Mouse (Mus musculus) heart, embryonic 11.5 days (tissue): ENCODE measurements around the gene Vill. TPM values are rescaled to one million over a fixed set of nuclear protein-coding genes. Genes with fewer than 3 reads are reported as not detected.

Experiments
- ATAC-seq: fragments of 200-750 bp; cut with Nextera tagmentation; replicated peaks from 2 replicates; pipeline ENCODE4 v1.8.0; 2017; ENCODE audit warnings: moderate library complexity; ENCODE audit not compliant: insufficient number of reproducible peaks, low FRiP score, low TSS enrichment
- H3K27ac ChIP-seq: fragments of 300-500 bp; sonication (generic); 2 replicates; pipeline ENCODE4 v1.5.1; 2014; ENCODE audit warnings: mild to moderate bottlenecking, low read depth, low read length
- H3K27me3 ChIP-seq: fragments of 300-500 bp; sonication (generic); 2 replicates; pipeline ENCODE4 v1.6.1; 2014; ENCODE audit warnings: mild to moderate bottlenecking, low read length, mixed read lengths; ENCODE audit not compliant: control insufficient read depth, insufficient read depth
- H3K36me3 ChIP-seq: fragments of 300-500 bp; sonication (generic); 2 replicates; pipeline ENCODE4 v1.6.1; 2014; ENCODE audit warnings: mild to moderate bottlenecking, low read length, moderate library complexity, mixed read lengths; ENCODE audit not compliant: control insufficient read depth, insufficient read depth
- H3K4me1 ChIP-seq: fragments of 300-500 bp; sonication (generic); 2 replicates; pipeline ENCODE4 v1.6.1; 2014; ENCODE audit warnings: low read length; ENCODE audit not compliant: control insufficient read depth, insufficient read depth
- H3K4me2 ChIP-seq: fragments of 300-500 bp; sonication (generic); 2 replicates; pipeline ENCODE4 v1.6.1; 2014; ENCODE audit warnings: mild to moderate bottlenecking, moderate library complexity
- H3K4me3 ChIP-seq: fragments of 300-500 bp; sonication (generic); 2 replicates; pipeline ENCODE4 v1.5.1; 2014; ENCODE audit warnings: low read depth, low read length
- H3K9ac ChIP-seq: fragments of 300-500 bp; sonication (generic); 2 replicates; pipeline ENCODE4 v1.6.1; 2014; ENCODE audit warnings: mild to moderate bottlenecking, low read depth, low read length, moderate library complexity
- H3K9me3 ChIP-seq: fragments of 300-500 bp; sonication (generic); replicated peaks from 2 replicates; pipeline ENCODE4 v1.6.1; 2016; ENCODE audit warnings: low read length; ENCODE audit not compliant: control insufficient read depth
- WGBS: fragments of 180-500 bp; shearing (Covaris S2); extraction: QIAGEN DNeasy Blood & Tissue Kit; methylation state at CpG from one replicate; pipeline ENCODE4 v1.1.7; 2014; ENCODE audit not compliant: insufficient replicate concordance; 5-methylcytosine and 5-hydroxymethylcytosine counted together
- polyA plus RNA-seq: library from polyadenylated mRNA; unstranded; fragments of >200 nt; fragmentation: Nextera tagmentation; extraction: Ambion mirVana; gene quantifications from 2 replicates; pipeline ENCODE4 v1.2.1, GENCODE M21; 2014

Gene Vill
- polyA plus RNA-seq, 1 experiment from 2014 or later = 12.3 TPM

- no peaks in the 10 kb centered on the region for H3K9me3 ChIP-seq
- peak overlapping the region; percentile 95 for H3K4me2 ChIP-seq
- peak overlapping the region; percentile 63; the same call in 1 of the 2 replicates for H3K4me3 ChIP-seq
- no peaks in the 10 kb centered on the region for H3K36me3 ChIP-seq
- 65% methylated on average over 12 of the region's 12 CpGs for WGBS
- H3K4me1 ChIP-seq = peaks cover 29% of the 10 kb centered on the region
- no peak overlapping the region for H3K9ac ChIP-seq
- H3K27me3 ChIP-seq = peaks cover 15% of the 10 kb centered on the region
- no peak for ATAC-seq
- H3K27ac ChIP-seq = no peak overlapping the region
Measured at GRCm38 (mm10) chr9:119091581-119092310, 39.2 kb downstream of the Vill start.

DNA sequence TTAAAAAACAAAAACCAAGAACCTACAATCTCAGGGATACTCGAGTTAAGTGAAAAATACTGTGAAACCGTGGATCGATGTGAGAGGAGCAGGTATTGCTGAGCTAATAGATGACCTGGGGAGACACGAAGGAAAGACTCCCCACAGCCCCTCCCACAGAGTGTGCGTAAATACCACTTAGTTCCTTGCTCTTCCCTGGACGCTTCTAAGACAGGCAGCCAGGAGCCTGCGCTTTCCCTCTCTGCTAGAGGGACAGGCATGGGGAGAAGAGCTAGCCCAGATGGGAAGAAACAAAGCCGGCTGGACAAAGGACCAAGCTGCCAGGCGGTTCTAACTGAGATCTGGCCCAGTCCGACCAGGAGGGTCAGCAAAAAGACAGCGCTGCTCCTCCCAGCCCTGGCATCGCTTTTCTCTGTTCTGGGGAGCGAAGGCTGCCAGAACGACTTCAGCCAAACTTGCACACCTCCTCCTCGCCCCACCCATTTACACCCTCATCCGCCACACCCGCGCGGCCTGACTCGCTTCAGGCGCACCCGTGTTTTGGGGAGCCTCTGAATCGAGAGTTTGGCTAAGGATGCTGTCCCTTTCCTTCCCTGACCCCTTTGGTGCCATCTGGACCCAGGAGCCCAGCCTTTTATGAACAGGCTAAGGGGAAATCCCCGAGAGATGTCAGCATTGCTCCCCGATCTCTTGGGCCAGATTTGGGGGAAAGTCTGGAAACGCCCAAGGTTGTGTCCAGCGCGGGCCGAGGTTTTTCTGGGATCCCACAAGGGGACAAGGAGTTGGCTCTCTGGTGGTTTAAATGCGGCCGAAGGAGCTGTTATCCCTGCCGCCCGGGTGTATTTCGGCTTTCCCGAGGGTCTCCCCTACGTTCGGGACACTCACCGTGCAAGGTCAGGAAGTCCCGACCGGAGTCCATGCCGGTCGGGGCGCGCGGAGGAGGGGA lies 40.2 kb downstream of the Vill start:
- Histone ChIP-seq H3K4me1 (peaks cover 24% of the 10 kb centered on the region), H3K9ac (peak overlapping the region; percentile 75), H3K4me3 (peak overlapping the region; percentile 63), H3K4me2 (peak overlapping the region; percentile 95), H3K9me3 (no peaks in the 10 kb centered on the region), H3K27me3 (peaks cover 15% of the 10 kb centered on the region), H3K27ac (no peak overlapping the region), H3K36me3 (no peaks in the 10 kb centered on the region)
- WGBS = 4% methylated on average over 45 of the region's 45 CpGs
- ATAC-seq = no peak

GRCm38 (mm10) chr9:119093419-119094295 lies 41.1 kb downstream of the Vill start, which contains the start of gene Plcd1:
TSS of gene Plcd1 (minus strand) at chr9:119093502.
- Histone ChIP-seq H3K27ac (no peak within 1 kb of the TSS; the same call in 1 of the 2 replicates), H3K9me3 (no peaks in the 10 kb centered on the region), H3K4me2 (peak within 1 kb of the TSS; percentile 95), H3K27me3 (peaks cover 15% of the 10 kb centered on the region), H3K4me3 (peak within 1 kb of the TSS; percentile 63), H3K36me3 (no peaks in the 10 kb centered on the region), H3K9ac (peak within 1 kb of the TSS; percentile 75), H3K4me1 (peaks cover 22% of the 10 kb centered on the region)
- ATAC-seq = peak; percentile 81
- 8% methylated on average over 45 of the region's 45 CpGs for WGBS

GRCm38 (mm10) chr9:119094462-119095109 lies 42.0 kb downstream of the Vill start:
- H3K9ac ChIP-seq = no peak overlapping the region
- no peak overlapping the region for H3K4me2 ChIP-seq
- H3K27me3 ChIP-seq = peaks cover 15% of the 10 kb centered on the region
- no peaks in the 10 kb centered on the region for H3K9me3 ChIP-seq
- no peak overlapping the region for H3K4me3 ChIP-seq
- H3K27ac ChIP-seq = no peak overlapping the region
- 74% methylated on average over 13 of the region's 13 CpGs for WGBS
- ATAC-seq = no peak
- H3K4me1 ChIP-seq = peaks cover 22% of the 10 kb centered on the region
- no peaks in the 10 kb centered on the region for H3K36me3 ChIP-seq

DNA sequence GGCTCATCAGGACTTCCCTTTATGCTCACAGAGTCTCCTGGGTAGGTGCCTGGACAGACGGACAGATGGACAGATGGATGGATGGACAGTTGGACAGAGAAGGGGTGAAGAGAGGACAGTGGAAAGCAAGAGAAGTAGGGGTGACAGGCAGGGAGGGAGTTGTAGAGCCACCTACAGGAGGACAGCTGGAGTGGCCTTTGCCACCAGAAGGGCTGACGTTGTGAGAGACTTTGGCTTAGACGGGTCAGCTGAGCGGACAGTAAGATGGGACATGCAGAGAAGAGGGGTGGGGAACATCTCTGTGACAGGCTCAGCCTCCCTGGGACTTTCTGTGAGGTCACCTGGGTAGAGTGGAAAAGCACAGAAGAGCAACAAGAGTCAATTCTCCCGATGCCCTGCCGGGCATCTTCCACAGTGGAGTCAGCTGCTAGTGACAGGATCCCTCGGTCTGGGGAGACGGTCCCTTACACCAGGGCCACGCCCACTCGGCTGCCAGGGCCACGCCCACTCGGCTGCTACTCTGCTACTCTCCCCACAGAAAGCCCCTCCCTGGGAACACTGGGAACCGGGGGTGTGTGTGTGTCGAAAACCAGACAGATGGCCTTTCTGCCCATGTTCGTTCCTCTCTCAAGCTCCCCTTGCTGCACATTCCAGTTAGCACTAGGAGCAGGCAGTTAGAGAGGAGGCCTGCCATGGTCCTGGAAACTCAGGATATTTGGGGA lies 47.8 kb downstream of the Vill start:
- WGBS = 17% methylated on average over 15 of the region's 15 CpGs
- H3K9me3 ChIP-seq = no peaks in the 10 kb centered on the region
- no peak overlapping the region for H3K27ac ChIP-seq
- H3K4me2 ChIP-seq = peak overlapping the region; percentile 9; the same call in 1 of the 2 replicates
- no peak overlapping the region for H3K9ac ChIP-seq
- peaks cover 11% of the 10 kb centered on the region for H3K27me3 ChIP-seq
- no peaks in the 10 kb centered on the region for H3K36me3 ChIP-seq
- no peak; the same call in 1 of the 2 replicates for ATAC-seq
- H3K4me1 ChIP-seq = peaks cover 3% of the 10 kb centered on the region; the same call in 1 of the 2 replicates
- H3K4me3 ChIP-seq = no peak overlapping the region

DNA sequence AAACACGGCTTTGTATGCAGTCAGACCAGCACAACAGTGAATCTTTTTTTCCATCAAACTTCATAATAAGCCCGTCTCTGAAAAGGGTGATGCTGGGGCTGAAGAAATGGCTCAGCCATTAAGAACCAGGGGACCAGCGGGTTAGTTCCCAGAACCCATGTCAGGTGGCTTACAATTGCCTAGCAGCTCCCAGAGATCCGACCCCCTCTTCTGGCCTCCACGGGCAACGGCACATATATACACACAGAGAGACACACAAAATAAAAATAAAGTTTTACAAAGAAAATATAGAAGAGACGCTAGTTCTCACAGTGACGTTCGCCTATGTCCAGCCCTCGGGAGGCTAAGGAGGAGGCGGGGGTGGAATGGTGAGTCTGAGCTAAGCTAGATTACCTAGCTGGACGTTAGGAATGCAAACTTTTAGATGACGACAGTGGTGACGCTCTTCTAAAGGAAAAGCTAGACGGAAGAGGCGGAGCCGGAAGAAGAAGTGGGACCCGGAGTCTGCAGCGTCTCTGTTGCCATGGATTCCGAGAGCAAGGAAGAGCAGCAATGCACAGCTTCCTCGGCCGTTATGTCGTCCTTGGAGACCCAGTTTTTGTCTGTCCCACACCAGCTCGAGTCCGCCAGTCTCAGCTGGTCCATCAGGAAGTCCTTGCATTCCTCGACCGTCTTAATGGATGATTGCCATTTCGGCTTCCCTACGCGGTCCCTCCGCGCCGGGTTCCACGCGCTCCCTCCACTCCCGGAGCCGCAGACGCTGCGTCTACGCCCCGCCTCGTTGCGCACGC lies 49.6 kb downstream of the Vill start, which contains the start of gene Dlec1:
Gene Dlec1, plus strand, starts transcription at position 487 of the 791 bp plus-strand sequence.
- H3K9me3 ChIP-seq = no peaks in the 10 kb centered on the region
- H3K9ac ChIP-seq = peak within 1 kb of the TSS; percentile 53
- ATAC-seq = 0 out of 2 replicates have a peak, but pooled peaks have one; percentile 37
- H3K4me2 ChIP-seq = peak within 1 kb of the TSS; percentile 88
- peak within 1 kb of the TSS; percentile 46 for H3K4me3 ChIP-seq
- H3K4me1 ChIP-seq = peaks cover 3% of the 10 kb centered on the region; the same call in 1 of the 2 replicates
- H3K36me3 ChIP-seq = no peaks in the 10 kb centered on the region
- no peak within 1 kb of the TSS for H3K27ac ChIP-seq
- 4% methylated on average over 44 of the region's 44 CpGs for WGBS
- peaks cover 11% of the 10 kb centered on the region for H3K27me3 ChIP-seq

- peak overlapping the region; percentile 46 for H3K4me3 ChIP-seq
- 3% methylated on average over 19 of the region's 19 CpGs for WGBS
- H3K4me1 ChIP-seq = peaks cover 3% of the 10 kb centered on the region; the same call in 1 of the 2 replicates
- no peaks in the 10 kb centered on the region for H3K36me3 ChIP-seq
- no peaks in the 10 kb centered on the region for H3K9me3 ChIP-seq
- H3K27ac ChIP-seq = no peak overlapping the region
- no peak for ATAC-seq
- peak overlapping the region; percentile 88 for H3K4me2 ChIP-seq
- peak overlapping the region; percentile 53; the same call in 1 of the 2 replicates for H3K9ac ChIP-seq
- peaks cover 11% of the 10 kb centered on the region for H3K27me3 ChIP-seq
Measured at GRCm38 (mm10) chr9:119102783-119103113, 50.2 kb downstream of the Vill start.
